Mouse (Mus musculus): ENCODE results near the gene Gnai2. TPM values are rescaled to one million over a fixed set of nuclear protein-coding genes. Genes with fewer than 3 reads are reported as not detected.
A peak's percentile ranks its signal among the peaks of the same experiment; 100 is the strongest.

The Gnai2 gene
- polyA plus RNA-seq, 1 experiment from 2014 or later = 234 TPM

- Histone ChIP-seq H3K27ac (ENCODE audit: low read depth, low read length) (peak overlapping the region; percentile 64), H3K4me3 (ENCODE audit: low read depth, low read length) (no peak overlapping the region), H3K27me3 (ENCODE audit: control insufficient read depth, insufficient read depth, low read length) (no peaks in the 10 kb centered on the region), H3K9ac (replicated peaks; ENCODE audit: low read depth, low read length) (no peak overlapping the region; the same call in 1 of the 2 replicates), H3K4me2 (ENCODE audit: low read depth, low read length) (0 out of 2 replicates have a peak overlapping the region, but pooled peaks have one; percentile 5), H3K4me1 (ENCODE audit: control insufficient read depth, insufficient read depth, low read length) (peaks cover 30% of the 10 kb centered on the region), H3K9me3 (ENCODE audit: control insufficient read depth, low read length) (no peaks in the 10 kb centered on the region), H3K36me3 (ENCODE audit: control insufficient read depth, insufficient read depth, low read length) (no peaks in the 10 kb centered on the region)
- WGBS = 12% methylated on average over 7 of the region's 7 CpGs
- ATAC-seq (ENCODE audit: low read depth) = peak; percentile 42; the same call in 1 of the 2 replicates
Observed at GRCm38 (mm10) chr9:107637070-107637469, 1.9 kb upstream of the Gnai2 start.

- H3K27me3 ChIP-seq (ENCODE audit: control insufficient read depth, insufficient read depth, low read length) = no peaks in the 10 kb centered on the region
- no peaks in the 10 kb centered on the region for H3K36me3 ChIP-seq (ENCODE audit: control insufficient read depth, insufficient read depth, low read length)
- ATAC-seq (ENCODE audit: low read depth) = no peak
- under 1% methylated on average over 35 of the region's 35 CpGs for WGBS
- H3K4me3 ChIP-seq (ENCODE audit: low read depth, low read length) = peak overlapping the region; percentile 88
- peak overlapping the region; percentile 90 for H3K27ac ChIP-seq (ENCODE audit: low read depth, low read length)
- H3K9me3 ChIP-seq (ENCODE audit: control insufficient read depth, low read length) = no peaks in the 10 kb centered on the region
- H3K9ac ChIP-seq (replicated peaks; ENCODE audit: low read depth, low read length) = peak overlapping the region; percentile 82
- H3K4me2 ChIP-seq (ENCODE audit: low read depth, low read length) = peak overlapping the region; percentile 99
- peaks cover 50% of the 10 kb centered on the region for H3K4me1 ChIP-seq (ENCODE audit: control insufficient read depth, insufficient read depth, low read length)
Observed at GRCm38 (mm10) chr9:107634406-107635278, 525 bp downstream of the Gnai2 start.

- H3K36me3 ChIP-seq (ENCODE audit: control insufficient read depth, insufficient read depth, low read length) = no peaks in the 10 kb centered on the region
- peaks cover 58% of the 10 kb centered on the region for H3K4me1 ChIP-seq (ENCODE audit: control insufficient read depth, insufficient read depth, low read length)
- peak overlapping the region; percentile 99 for H3K4me2 ChIP-seq (ENCODE audit: low read depth, low read length)
- H3K27ac ChIP-seq (ENCODE audit: low read depth, low read length) = peak overlapping the region; percentile 90
- peak overlapping the region; percentile 88 for H3K4me3 ChIP-seq (ENCODE audit: low read depth, low read length)
- under 1% methylated on average over 15 of the region's 15 CpGs for WGBS
- no peaks in the 10 kb centered on the region for H3K9me3 ChIP-seq (ENCODE audit: control insufficient read depth, low read length)
- peak overlapping the region; percentile 82 for H3K9ac ChIP-seq (replicated peaks; ENCODE audit: low read depth, low read length)
- H3K27me3 ChIP-seq (ENCODE audit: control insufficient read depth, insufficient read depth, low read length) = no peaks in the 10 kb centered on the region
- no peak for ATAC-seq (ENCODE audit: low read depth)
Observed at GRCm38 (mm10) chr9:107633661-107634405, 1.3 kb downstream of the Gnai2 start.

GRCm38 (mm10) chr9:107633091-107633660 is 2.0 kb downstream of the Gnai2 start:
- Histone ChIP-seq H3K4me2 (ENCODE audit: low read depth, low read length) (peak overlapping the region; percentile 99), H3K9ac (replicated peaks; ENCODE audit: low read depth, low read length) (peak overlapping the region; percentile 82), H3K27me3 (ENCODE audit: control insufficient read depth, insufficient read depth, low read length) (no peaks in the 10 kb centered on the region), H3K36me3 (ENCODE audit: control insufficient read depth, insufficient read depth, low read length) (no peaks in the 10 kb centered on the region), H3K27ac (ENCODE audit: low read depth, low read length) (peak overlapping the region; percentile 90), H3K4me1 (ENCODE audit: control insufficient read depth, insufficient read depth, low read length) (peaks cover 65% of the 10 kb centered on the region), H3K9me3 (ENCODE audit: control insufficient read depth, low read length) (no peaks in the 10 kb centered on the region), H3K4me3 (ENCODE audit: low read depth, low read length) (peak overlapping the region; percentile 88)
- under 1% methylated on average over 33 of the region's 33 CpGs for WGBS
- no peak for ATAC-seq (ENCODE audit: low read depth)

- peak overlapping the region; percentile 88 for H3K4me3 ChIP-seq (ENCODE audit: low read depth, low read length)
- no peaks in the 10 kb centered on the region for H3K36me3 ChIP-seq (ENCODE audit: control insufficient read depth, insufficient read depth, low read length)
- peaks cover 71% of the 10 kb centered on the region for H3K4me1 ChIP-seq (ENCODE audit: control insufficient read depth, insufficient read depth, low read length)
- no peaks in the 10 kb centered on the region for H3K27me3 ChIP-seq (ENCODE audit: control insufficient read depth, insufficient read depth, low read length)
- H3K9ac ChIP-seq (replicated peaks; ENCODE audit: low read depth, low read length) = peak overlapping the region; percentile 82
- ATAC-seq (ENCODE audit: low read depth) = no peak
- peak overlapping the region; percentile 99 for H3K4me2 ChIP-seq (ENCODE audit: low read depth, low read length)
- H3K27ac ChIP-seq (ENCODE audit: low read depth, low read length) = peak overlapping the region; percentile 90
- H3K9me3 ChIP-seq (ENCODE audit: control insufficient read depth, low read length) = no peaks in the 10 kb centered on the region
- WGBS = 25% methylated on average over 6 of the region's 6 CpGs
Observed at GRCm38 (mm10) chr9:107632478-107632877, 2.7 kb downstream of the Gnai2 start.

GRCm38 (mm10) chr9:107631861-107632260 is 3.3 kb downstream of the Gnai2 start:
- peak overlapping the region; percentile 90 for H3K27ac ChIP-seq (ENCODE audit: low read depth, low read length)
- ATAC-seq (ENCODE audit: low read depth) = no peak
- 67% methylated on average over 8 of the region's 8 CpGs for WGBS

GRCm38 (mm10) chr9:107631311-107631826 is 3.8 kb downstream of the Gnai2 start:
- ATAC-seq (ENCODE audit: low read depth) = no peak
- H3K4me1 ChIP-seq (ENCODE audit: control insufficient read depth, insufficient read depth, low read length) = peaks cover 74% of the 10 kb centered on the region
- H3K27me3 ChIP-seq (ENCODE audit: control insufficient read depth, insufficient read depth, low read length) = no peaks in the 10 kb centered on the region
- peak overlapping the region; percentile 90 for H3K27ac ChIP-seq (ENCODE audit: low read depth, low read length)
- H3K9ac ChIP-seq (replicated peaks; ENCODE audit: low read depth, low read length) = peak overlapping the region; percentile 1; the same call in 1 of the 2 replicates
- peak overlapping the region; percentile 99 for H3K4me2 ChIP-seq (ENCODE audit: low read depth, low read length)
- 26% methylated on average over 9 of the region's 9 CpGs for WGBS
- H3K4me3 ChIP-seq (ENCODE audit: low read depth, low read length) = no peak overlapping the region
- H3K36me3 ChIP-seq (ENCODE audit: control insufficient read depth, insufficient read depth, low read length) = no peaks in the 10 kb centered on the region
- H3K9me3 ChIP-seq (ENCODE audit: control insufficient read depth, low read length) = no peaks in the 10 kb centered on the region

More at GRCm38 (mm10) chr9:107631861-107632260, 3.3 kb downstream of the Gnai2 start:
- Histone ChIP-seq H3K4me1 (ENCODE audit: control insufficient read depth, insufficient read depth, low read length) (peaks cover 72% of the 10 kb centered on the region), H3K9me3 (ENCODE audit: control insufficient read depth, low read length) (no peaks in the 10 kb centered on the region), H3K4me2 (ENCODE audit: low read depth, low read length) (peak overlapping the region; percentile 99), H3K27me3 (ENCODE audit: control insufficient read depth, insufficient read depth, low read length) (no peaks in the 10 kb centered on the region), H3K9ac (replicated peaks; ENCODE audit: low read depth, low read length) (peak overlapping the region; percentile 1; the same call in 1 of the 2 replicates), H3K4me3 (ENCODE audit: low read depth, low read length) (0 out of 2 replicates have a peak overlapping the region, but pooled peaks have one; percentile 6), H3K36me3 (ENCODE audit: control insufficient read depth, insufficient read depth, low read length) (no peaks in the 10 kb centered on the region)

GRCm38 (mm10) chr9:107630576-107630975 is 4.6 kb downstream of the Gnai2 start:
- H3K9me3 ChIP-seq (ENCODE audit: control insufficient read depth, low read length) = no peaks in the 10 kb centered on the region
- no peak overlapping the region for H3K4me3 ChIP-seq (ENCODE audit: low read depth, low read length)
- H3K9ac ChIP-seq (replicated peaks; ENCODE audit: low read depth, low read length) = peak overlapping the region; percentile 41; the same call in 1 of the 2 replicates
- WGBS = 4% methylated on average over 4 of the region's 4 CpGs
- peaks cover 77% of the 10 kb centered on the region for H3K4me1 ChIP-seq (ENCODE audit: control insufficient read depth, insufficient read depth, low read length)
- peak overlapping the region; percentile 27; the same call in 1 of the 2 replicates for H3K4me2 ChIP-seq (ENCODE audit: low read depth, low read length)
- H3K27ac ChIP-seq (ENCODE audit: low read depth, low read length) = peak overlapping the region; percentile 90
- no peaks in the 10 kb centered on the region for H3K36me3 ChIP-seq (ENCODE audit: control insufficient read depth, insufficient read depth, low read length)
- no peaks in the 10 kb centered on the region for H3K27me3 ChIP-seq (ENCODE audit: control insufficient read depth, insufficient read depth, low read length)
- ATAC-seq (ENCODE audit: low read depth) = peak; percentile 15; the same call in 1 of the 2 replicates

All from neural tube, embryonic 14.5 days (tissue).